Mouse (Mus musculus) embryo, embryonic 11 days (tissue): Measurements from ENCODE around the gene Bpifb4.

ENCODE experiments used
- DNase-seq: peaks from one replicate; pipeline ENCODE4 v3.0.0-alpha.2; 2015

The Bpifb4 gene

GRCm38 (mm10) chr2:153937843-153938242 is at the start of gene Bpifb4:
Gene Bpifb4 (plus strand): TSS chr2:153938212.
- no peak for DNase-seq

DNA sequence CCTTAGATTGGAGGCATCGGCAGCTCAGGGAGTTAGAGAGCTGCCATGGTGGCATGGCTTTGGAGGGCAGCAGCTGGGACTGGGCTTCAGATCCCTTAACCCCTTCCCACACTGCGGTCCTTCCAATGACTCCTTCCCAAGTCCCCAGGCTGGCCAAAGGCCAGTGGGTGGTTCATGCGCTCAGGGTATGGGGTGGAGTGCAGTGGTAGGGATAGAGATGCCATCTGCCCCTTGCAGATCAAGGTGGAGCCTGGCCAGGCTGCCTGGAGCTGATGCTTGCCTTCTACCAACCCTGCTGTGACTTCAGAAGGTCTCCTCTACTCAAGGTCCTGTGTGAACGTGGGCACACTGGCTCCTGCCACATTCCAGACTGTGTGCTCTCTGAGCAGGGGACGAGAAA is 38.9 kb upstream of the Bpifb4 start:
- DNase-seq = no peak

- DNase-seq = no peak
Observed at GRCm38 (mm10) chr2:153900088-153900487, 37.9 kb upstream of the Bpifb4 start, which contains the start of gene Bpifb6. Gene Bpifb6 (plus strand): TSS chr2:153900388.

GRCm38 (mm10) chr2:153902726-153903125 is 35.3 kb upstream of the Bpifb4 start:
- no peak for DNase-seq

GRCm38 (mm10) chr2:153906626-153907025 is 31.4 kb upstream of the Bpifb4 start:
- DNase-seq = no peak

GRCm38 (mm10) chr2:153914151-153914550 is 23.9 kb upstream of the Bpifb4 start:
- DNase-seq = no peak

- DNase-seq = no peak
Observed at GRCm38 (mm10) chr2:153917930-153918329, 20.1 kb upstream of the Bpifb4 start, which contains the start of gene Bpifb3. Gene Bpifb3 (plus strand): TSS chr2:153918230.

DNA sequence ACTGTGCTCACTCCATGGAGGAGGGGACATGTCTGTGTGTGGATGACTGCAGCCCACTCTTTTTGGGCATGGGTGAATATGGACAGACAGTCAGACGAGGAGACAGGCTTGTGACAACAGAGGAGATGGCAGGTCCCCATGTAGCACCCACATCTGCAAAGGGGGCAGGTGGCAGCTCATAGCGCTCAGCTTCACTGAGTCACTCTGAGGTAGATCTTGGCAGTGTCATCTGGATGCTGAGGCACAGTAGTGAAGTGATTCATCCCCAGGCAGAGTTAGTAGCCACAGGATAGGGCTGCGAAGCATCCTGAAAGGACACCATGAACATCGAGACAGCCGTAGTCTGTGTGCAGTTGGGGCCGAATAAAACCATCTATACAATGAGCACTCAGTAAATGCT is 16.8 kb upstream of the Bpifb4 start:
- DNase-seq = no peak

GRCm38 (mm10) chr2:153929871-153930413 is 8.1 kb upstream of the Bpifb4 start:
- DNase-seq = peak; percentile 66

GRCm38 (mm10) chr2:153931125-153931524 is 6.9 kb upstream of the Bpifb4 start:
- no peak for DNase-seq

GRCm38 (mm10) chr2:153933311-153933710 is 4.7 kb upstream of the Bpifb4 start:
- no peak for DNase-seq

DNA sequence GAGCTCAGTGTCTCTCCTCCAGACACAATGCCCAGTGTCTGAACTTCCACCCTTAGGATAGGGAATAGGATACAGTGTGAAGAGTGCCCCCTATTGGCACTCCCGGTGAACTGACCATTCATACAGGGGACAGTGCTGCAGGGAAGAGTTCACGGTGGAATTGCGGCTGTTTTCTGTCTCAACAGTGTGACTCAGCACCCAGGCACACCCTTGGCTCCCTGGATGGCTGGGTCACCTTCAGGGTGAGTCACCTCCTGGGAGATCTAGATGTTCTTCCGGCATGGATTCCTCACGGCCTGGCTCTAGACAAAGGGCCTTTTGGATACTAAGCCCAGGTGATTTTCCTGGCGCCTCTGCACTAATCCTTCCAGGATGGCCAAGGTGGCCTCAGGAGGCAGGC is 2.7 kb upstream of the Bpifb4 start:
- no peak for DNase-seq

DNA sequence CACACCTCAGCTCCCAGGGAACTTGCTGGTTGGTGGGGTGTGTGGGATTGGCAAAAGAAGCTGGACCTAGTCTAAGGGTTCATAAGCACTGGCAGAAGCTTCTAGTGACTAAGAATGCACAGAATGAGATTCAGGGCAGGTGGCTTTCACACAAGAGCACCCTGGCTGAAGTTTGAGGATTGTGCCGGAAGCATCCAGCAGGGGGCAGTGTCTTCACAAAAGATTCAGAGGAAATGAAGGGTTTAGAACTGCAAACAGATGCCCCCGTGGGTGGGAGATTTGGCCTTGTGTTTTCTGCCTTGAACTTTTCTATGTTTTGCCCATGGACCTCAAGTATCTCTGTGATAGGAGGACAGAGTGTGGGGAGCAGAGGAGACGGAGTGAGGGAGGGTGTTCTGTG is 5.5 kb downstream of the Bpifb4 start:
- peak; percentile 55 for DNase-seq

GRCm38 (mm10) chr2:153944567-153944966 is 6.6 kb downstream of the Bpifb4 start:
- no peak for DNase-seq

GRCm38 (mm10) chr2:153952897-153953296 is 14.9 kb downstream of the Bpifb4 start:
- DNase-seq = peak; percentile 61

GRCm38 (mm10) chr2:153953836-153954235 is 15.8 kb downstream of the Bpifb4 start:
- peak; percentile 85 for DNase-seq

- no peak for DNase-seq
Observed at GRCm38 (mm10) chr2:153962821-153963331, 24.9 kb downstream of the Bpifb4 start.

DNA sequence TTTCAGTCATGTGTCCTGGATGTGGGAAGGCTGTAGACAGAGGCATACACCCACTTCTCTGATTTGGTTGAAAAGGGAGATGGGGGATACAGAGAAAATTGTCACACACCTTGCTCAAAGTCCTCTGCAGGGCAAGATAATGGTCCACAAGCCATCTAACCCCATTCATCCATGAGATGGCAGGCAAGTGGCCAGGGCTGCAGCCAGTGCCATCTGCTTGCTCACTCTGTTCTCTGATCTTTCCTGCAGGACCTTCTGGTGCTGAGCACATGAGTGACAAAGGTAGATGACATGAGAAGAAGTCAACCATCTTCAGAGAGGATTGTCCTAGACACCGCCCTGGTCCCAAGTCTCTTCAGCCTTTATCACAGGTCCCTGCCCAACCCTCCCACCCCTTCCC is 25.3 kb downstream of the Bpifb4 start:
- no peak for DNase-seq

DNA sequence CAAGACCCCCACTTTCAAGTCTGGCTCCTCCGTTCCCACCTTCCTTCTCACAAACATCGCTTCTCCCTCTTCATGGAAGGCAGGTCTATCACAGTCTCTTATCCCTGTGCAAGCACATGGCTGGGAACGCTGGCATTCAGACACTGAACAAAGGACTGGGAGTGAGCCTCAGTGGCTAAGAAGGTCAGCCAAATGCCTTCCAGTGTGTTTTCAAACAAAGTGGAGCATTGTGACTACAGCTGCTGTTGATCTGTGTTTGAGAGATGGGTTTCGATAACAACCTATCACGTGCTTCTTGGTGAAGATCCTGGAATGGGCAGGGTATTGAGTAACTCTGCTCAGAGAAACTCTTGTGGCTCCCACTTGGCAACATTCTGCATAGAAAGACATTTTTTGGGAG is 32.2 kb downstream of the Bpifb4 start:
- peak; percentile 5 for DNase-seq

DNA sequence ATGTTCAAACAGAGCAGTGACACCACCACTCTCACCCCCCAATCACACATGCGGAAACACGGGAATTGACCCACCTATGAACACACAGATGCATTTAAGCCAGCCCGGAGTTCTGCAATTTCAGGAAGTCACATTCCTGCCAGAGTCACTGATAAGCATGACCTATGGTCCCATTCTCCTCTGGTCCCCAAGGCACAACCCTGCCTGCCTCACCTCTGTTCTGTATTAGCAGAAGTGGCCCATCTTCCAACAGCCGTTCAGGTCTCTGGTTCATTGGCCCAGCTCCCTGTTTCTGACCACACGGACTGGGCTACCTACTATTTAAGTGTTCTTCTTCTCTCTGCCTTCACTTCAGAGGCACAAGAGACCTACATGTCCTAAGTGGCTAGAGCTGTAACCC is 36.6 kb downstream of the Bpifb4 start, which contains the start of gene Bpifa6:
Gene Bpifa6, plus strand, starts transcription at position 364 of the 400 bp plus-strand sequence.
- DNase-seq = no peak

DNA sequence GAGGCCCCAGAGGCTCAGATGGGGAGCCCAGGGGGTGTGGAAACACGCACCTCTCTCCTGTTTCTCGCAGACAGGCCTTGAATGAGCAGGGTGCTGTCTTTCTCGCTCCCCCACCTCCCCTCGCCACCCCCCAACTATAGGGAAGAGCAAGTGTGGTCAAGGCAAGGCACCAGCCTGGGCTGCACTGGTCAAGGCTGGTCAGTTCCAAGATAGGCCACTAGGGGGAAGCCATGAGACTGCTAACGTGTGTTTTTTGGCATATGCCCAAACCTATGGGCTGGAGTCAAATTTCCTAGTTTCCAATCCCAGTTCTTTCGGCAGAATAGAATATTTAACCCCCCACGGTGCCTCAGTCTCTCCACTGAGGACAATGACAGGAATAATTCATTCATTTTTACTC is 57.8 kb downstream of the Bpifb4 start:
- peak; percentile 84 for DNase-seq

DNA sequence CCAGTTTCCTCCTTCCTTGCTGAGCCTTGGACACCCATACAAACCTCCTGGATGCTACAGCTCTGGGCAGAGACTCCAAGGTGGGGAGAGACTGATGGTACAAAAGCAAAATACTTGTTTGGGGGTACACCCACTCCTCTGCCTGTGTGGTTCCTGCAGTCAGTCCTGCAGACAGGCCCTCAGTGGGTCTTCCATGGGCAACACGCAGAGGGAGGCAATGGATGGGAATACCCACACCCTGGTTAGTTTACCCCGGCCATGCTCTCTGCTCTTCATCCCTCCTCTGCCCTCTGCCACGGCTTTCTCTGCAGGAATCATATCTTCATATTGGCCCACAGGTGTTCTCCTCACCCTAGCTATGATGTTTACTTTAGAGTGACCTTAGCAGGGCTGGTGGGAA is 62.5 kb downstream of the Bpifb4 start:
- no peak for DNase-seq

- DNase-seq = no peak
Observed at GRCm38 (mm10) chr2:154001056-154001455, 63.0 kb downstream of the Bpifb4 start.

GRCm38 (mm10) chr2:154004456-154004855 is 66.4 kb downstream of the Bpifb4 start:
- no peak for DNase-seq

DNA sequence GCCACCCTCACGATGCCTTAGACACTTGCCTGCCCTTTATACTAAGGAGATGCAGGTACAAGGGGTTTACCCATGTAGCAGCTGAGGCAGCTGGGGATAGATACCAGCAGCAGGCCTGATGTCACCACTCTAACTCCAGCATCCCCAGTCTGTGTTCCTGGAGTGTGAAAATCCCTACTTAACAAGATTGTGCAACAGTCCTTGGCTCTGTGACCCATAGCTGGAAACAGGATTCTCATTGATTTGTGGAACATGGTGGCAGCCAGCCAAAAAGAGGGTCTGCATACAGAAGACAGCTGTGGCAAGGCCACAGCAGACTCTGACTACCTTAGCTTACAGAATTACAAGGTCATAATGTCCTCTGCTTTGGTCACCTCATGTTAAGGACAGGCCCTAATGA is 67.1 kb downstream of the Bpifb4 start:
- DNase-seq = no peak
